Mouse (Mus musculus) layer of hippocampus, adult 8-10 months (tissue): Measurements from ENCODE around the gene Ints12. TPM values are rescaled to one million over a fixed set of nuclear protein-coding genes. Genes with fewer than 3 reads are reported as not detected.

Experiments used
- DNase-seq, 2 experiments: peaks; one replicate each; pipeline ENCODE4 v3.0.0; 2022; ENCODE audit warnings: low spot score in 2 of 2
- total RNA-seq, 4 experiments: library from RNA; stranded (reverse); gene quantifications; 2 replicates each; pipeline ENCODE4 v1.2.4; 2022

Ints12 gene
- total RNA-seq, 4 experiments from 2014 or later: 10.5 to 13.8 (median 11.9) TPM

DNA sequence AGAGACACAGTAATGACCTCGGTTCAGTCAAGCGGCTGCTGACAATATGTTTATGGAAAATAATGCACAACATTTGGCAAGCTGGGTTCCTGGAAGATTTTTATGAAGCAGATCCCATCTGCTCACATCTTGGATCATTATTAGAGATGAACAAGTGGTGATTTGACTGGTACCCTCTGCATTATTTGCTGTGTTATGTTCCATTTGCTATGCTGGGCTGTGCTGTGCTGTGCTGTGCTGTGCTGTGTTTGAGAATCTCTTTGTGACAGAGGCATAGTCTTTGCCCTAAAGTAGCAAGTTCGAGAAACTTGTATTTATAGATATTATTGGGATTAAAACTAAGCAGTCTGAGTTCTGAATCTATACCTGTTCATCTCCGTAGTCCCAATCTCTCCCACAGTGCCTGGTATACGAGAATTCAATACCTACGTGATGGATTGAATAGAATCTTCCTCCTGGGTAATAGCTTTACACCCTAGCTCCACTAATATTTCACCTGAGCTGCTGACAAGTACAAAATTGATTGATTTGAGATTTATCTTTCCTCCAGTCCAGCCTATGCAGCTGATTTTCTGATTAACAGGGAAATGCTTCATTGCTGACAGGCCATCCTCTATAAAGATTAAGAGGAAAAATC, 53.0 kb downstream of the Ints12 start:
- DNase-seq: no peak

- no peak for DNase-seq
Observed at GRCm38 (mm10) chr3:133151629-133152028, 60.0 kb downstream of the Ints12 start.

- DNase-seq: no peak
Observed at GRCm38 (mm10) chr3:133152831-133153230, 61.2 kb downstream of the Ints12 start.

GRCm38 (mm10) chr3:133153629-133154028, 62.0 kb downstream of the Ints12 start:
- DNase-seq: no peak

- DNase-seq: peak; percentile 11 to 33
Observed at GRCm38 (mm10) chr3:133154683-133155082, 63.0 kb downstream of the Ints12 start.

DNA sequence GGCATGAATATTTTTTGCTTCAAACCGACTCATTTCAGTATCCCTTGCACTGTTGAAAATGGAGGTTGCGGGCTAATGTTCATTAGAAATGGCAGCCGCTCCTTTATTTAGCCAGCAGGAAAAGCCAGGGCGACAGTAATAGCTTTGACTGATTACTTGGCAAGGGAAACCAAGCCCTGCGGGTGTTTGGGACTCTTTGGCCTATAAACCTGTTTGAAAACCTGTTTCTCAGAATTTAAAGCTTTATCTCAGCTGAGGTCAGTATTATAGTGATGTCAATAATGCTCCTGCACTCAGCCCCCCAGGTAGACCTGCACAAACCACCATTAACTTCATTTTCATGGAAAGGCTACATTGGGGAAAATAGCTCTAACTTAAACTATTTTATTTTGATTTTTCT, 66.6 kb downstream of the Ints12 start:
- DNase-seq: no peak

Other genes with a start within 250 kb of the Ints12 start
- 10 to 100 TPM; 10.5 to 18.7 (median 14.1) TPM for gene Npnt, start 141.5 kb upstream of the Ints12 start, total RNA-seq
- 10 to 100 TPM in 3 of 4 experiments, 1 to 10 TPM in 1; 8.5 to 12.2 (median 10.6) TPM for gene Gstcd, start 193 bp downstream of the Ints12 start, total RNA-seq
- gene Arhgef38, start 143.1 kb downstream of the Ints12 start, total RNA-seq: under 1 TPM in 1 of 4 experiments, not detected in 3; 0.12 TPM
- gene Ppa2, start 218.3 kb downstream of the Ints12 start, total RNA-seq: 10 to 100 TPM; 43.2 to 56.4 (median 53.2) TPM